Mouse (Mus musculus) lung, postnatal 4 days (tissue): ENCODE measurements at regions not wholly inside any gene's neighbourhood (a gene's known extent, or its start where the extent isn't known, plus 50 kb on each side); places are given as distances from the start of the nearest gene placed in this dataset.

Experiments
- DNase-seq, 2 experiments: peaks; one replicate each; pipeline ENCODE4 v3.0.0; 2021

GRCm38 (mm10) chr4:91029462-91029861 lies 371.1 kb downstream of the Elavl2 start:
- no peak for DNase-seq

GRCm38 (mm10) chr4:91028013-91028626 lies 372.5 kb downstream of the Elavl2 start:
- no peak for DNase-seq

- no peak for DNase-seq
These were observed 404.0 kb downstream of the Elavl2 start for GRCm38 (mm10) chr4:90996388-90997092.

DNA sequence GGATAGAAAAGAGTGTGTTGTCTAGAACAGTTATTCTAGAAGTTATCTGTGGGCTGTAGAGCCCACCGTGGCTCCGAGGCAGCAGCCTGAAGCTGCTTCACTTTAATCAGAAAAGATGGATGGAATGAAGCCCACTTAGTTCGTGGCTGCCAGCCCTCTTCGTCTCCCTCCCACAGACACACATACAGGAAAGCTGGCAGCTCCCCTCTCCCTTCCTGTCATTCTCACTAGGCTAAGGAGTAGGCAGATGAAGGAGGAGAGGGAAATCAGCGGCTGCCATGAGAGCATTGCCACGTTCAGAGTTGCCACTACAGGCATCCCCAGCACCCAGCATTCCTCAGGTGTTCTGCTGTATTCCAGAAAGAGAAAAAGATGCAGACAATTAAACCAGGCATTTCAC lies 435.9 kb downstream of the Elavl2 start:
- DNase-seq, result no peak

GRCm38 (mm10) chr4:90943687-90944385 lies 456.7 kb downstream of the Elavl2 start:
- DNase-seq, result no peak

GRCm38 (mm10) chr4:90917312-90918107 lies 483.1 kb downstream of the Elavl2 start:
- no peak for DNase-seq

DNA sequence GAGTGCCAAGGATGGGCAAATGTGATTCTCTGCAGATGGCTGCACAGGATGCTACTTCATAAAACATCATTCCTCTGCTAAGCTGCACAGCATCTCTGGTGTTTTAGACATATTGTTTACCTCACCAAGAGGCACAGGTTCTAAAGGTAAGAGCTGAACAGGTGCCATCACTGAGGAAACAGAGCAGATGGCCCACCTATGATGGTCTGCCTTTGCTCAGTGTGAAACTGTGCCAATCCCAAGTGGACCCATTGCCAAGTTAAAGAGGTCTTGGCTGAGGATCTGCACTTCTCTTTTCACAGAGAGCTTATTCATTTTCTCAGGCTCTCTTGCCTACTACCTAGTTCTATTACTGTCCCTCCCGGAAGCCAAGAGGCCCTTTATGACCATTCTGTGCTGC lies 494.3 kb downstream of the Elavl2 start:
- no peak for DNase-seq

DNA sequence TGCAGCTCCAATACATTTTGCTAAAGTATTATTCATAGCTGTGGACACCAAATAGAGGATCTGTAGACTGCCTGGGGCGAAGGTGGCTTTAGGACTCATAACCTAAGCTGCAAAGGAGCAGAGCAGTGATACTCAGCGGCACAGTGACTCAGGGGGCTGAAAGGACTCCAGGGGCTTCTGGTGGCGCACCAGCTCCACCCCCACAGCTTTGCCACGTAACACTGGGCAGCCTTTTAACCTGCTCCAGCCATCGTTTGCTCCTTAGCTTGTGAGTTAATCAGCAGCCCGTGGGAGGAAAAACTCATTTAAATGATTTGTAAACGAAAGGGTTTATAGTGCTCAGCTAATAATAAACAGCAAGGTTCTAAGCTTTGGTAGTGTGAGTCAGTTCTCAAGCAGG lies 532.4 kb downstream of the Elavl2 start:
- DNase-seq, result no peak

DNA sequence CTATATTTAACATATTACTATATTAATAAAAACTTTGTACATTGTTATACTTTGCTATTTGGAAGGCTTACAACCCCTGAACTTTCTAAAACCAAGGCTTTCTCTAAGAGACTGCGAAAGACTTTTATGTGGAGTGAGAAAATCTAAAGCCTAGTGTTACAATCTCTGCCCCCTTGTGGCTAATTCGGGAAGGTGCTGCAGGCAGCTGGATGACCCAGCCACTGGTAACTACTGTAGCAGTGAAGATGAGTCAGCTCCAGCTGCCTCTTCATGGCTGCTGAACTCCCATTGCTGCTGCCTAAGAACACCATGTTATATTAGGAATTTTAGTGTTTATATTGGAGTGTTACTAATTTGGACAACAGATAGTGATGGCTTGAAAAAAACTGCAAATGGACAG lies 539.7 kb downstream of the Elavl2 start:
- DNase-seq, result no peak

DNA sequence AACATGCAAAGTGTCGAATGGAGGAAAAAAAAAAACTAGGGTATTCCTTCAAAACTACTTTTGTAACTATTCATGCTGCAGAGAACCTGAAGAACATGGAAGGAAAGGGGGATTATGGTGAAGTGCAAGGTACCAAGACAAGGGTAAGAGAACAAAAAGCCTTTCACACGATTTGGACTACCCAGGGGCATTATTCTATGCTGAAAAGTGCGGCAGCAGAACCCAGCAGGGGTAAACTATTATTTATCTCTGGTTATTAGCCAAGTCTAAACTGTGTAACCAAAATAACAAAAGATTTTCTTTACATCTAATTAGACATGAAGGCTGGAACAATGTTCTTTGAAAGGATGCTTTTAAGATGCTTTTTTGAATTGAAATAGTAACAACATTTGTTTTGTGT lies 560.8 kb downstream of the Elavl2 start:
- DNase-seq, result no peak

GRCm38 (mm10) chr4:90799078-90799477 lies 580.5 kb downstream of the Zfp352 start:
- no peak for DNase-seq

DNA sequence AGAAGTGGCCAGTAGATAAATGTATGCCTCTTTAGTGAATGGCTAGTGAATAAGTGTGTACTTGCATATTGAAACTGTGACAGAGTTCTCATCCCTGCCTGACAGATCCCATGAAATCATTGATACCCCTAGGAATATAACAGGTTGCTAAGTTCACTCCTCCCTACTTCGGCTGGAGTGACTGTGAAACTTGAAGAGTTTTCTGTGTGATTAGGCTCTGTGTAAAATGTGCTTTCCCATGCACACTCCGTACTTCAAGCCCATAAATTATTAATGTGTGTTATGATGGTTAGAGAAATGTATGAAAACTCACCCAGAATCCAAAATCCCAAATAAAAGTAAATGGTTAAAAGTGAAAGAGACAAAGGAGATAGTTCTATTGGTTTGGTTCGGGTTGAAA lies 580.0 kb downstream of the Zfp352 start:
- no peak for DNase-seq

- no peak for DNase-seq
These were observed 578.9 kb downstream of the Zfp352 start for GRCm38 (mm10) chr4:90797472-90797871.
